11 mouse cellular contexts compared by ENCODE assay signal in the genomic region with DNA sequence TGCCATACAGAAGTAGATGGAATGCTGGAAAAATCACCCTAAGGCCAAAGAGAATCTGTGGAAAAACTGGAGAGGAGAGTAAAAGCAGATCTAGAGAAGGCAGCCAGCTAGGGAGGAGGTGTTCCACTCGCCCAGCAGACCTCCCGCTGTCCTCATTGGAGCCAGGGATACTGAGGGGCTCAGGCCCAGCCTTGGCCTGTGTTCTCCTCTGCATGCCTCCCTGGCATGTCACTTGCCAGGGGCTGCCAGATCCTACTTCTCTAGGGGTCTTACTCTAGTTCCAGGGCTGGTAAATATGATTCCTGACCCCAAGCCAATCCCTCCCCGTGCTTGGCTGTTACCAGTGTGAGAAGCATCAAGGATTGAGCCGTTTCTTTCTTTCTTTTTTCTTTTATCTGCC. TPM values are rescaled to one million over a fixed set of nuclear protein-coding genes. Genes with fewer than 3 reads are reported as not detected.
DNase-seq lines count a peak whose midpoint lies in the region; ATAC-seq and TF ChIP-seq lines count a peak whose summit lies in the region.
"Had no signal": no experiment of that assay in that cellular context is flagged by ENCODE, and none has a peak within 500 bp of the region (broad histone marks: within the 10 kb centered on the region; RNA-seq: fewer than 3 reads in every experiment).

No protein-coding gene starts in this region.

- peak overlapping the region; percentile 82 for H3K27ac ChIP-seq in gastrocnemius, adult 2 months
- 0 out of 2 replicates have a peak overlapping the region, but pooled peaks have one; percentile 63 for H3K27ac ChIP-seq in lung, embryonic 15.5 days
- peak overlapping the region; percentile 5; the same call in 1 of the 2 replicates for H3K27ac ChIP-seq in forebrain, postnatal 0 days (ENCODE audit: low read depth, low read length)
- no peak overlapping the region for H3K27ac ChIP-seq in midbrain, postnatal 0 days (ENCODE audit: low read depth, low read length)
- H3K27ac ChIP-seq in liver, embryonic 12.5 days = no peak overlapping the region

- no peak for ATAC-seq in lung, embryonic 15.5 days (ENCODE audit: borderline replicate concordance, extremely low read depth, low FRiP score, low TSS enrichment)
- ATAC-seq in forebrain, postnatal 0 days = peak; percentile 51
- no peak for ATAC-seq in midbrain, postnatal 0 days (ENCODE audit: low FRiP score)
- no peak for ATAC-seq in liver, embryonic 12.5 days
- ATAC-seq: lung, postnatal 0 days had no signal

- intact Hi-C loops in gastrocnemius, adult 2 months (cut with DNase I) = no loop called here

- no peak overlapping the region for H3K4me3 ChIP-seq in gastrocnemius, adult 2 months
- no peak overlapping the region for H3K4me3 ChIP-seq in lung, embryonic 15.5 days
- no peak overlapping the region for H3K4me3 ChIP-seq in forebrain, postnatal 0 days (ENCODE audit: low read depth, low read length)
- no peak overlapping the region for H3K4me3 ChIP-seq in midbrain, postnatal 0 days (ENCODE audit: low read depth, low read length)
- H3K4me3 ChIP-seq in liver, embryonic 12.5 days = no peak overlapping the region

- WGBS in lung, embryonic 15.5 days = 59% methylated on average over 4 of the region's 4 CpGs
- WGBS in forebrain, postnatal 0 days = 30% methylated on average over 4 of the region's 4 CpGs
- WGBS in midbrain, postnatal 0 days = 32% methylated on average over 4 of the region's 4 CpGs
- 48% methylated on average over 4 of the region's 4 CpGs for WGBS in liver, embryonic 12.5 days (ENCODE audit: insufficient replicate concordance)

- no peak overlapping the region for H3K9ac ChIP-seq in lung, embryonic 15.5 days
- H3K9ac ChIP-seq in forebrain, postnatal 0 days = no peak overlapping the region
- H3K9ac ChIP-seq in midbrain, postnatal 0 days (replicated peaks; ENCODE audit: low read length, poor library complexity, severe bottlenecking) = no peak overlapping the region
- H3K9ac ChIP-seq in liver, embryonic 12.5 days = no peak overlapping the region

- no peaks in the 10 kb centered on the region for H3K9me3 ChIP-seq in lung, embryonic 15.5 days
- no peaks in the 10 kb centered on the region for H3K9me3 ChIP-seq in forebrain, postnatal 0 days (ENCODE audit: low read length)
- no peaks in the 10 kb centered on the region for H3K9me3 ChIP-seq in midbrain, postnatal 0 days (ENCODE audit: low read length)
- H3K9me3 ChIP-seq in liver, embryonic 12.5 days (replicated peaks) = no peaks in the 10 kb centered on the region

- peak; percentile 61 for DNase-seq in gastrocnemius, adult 2 months
- no peak for DNase-seq in gastrocnemius, postnatal 10 days
- no peak for DNase-seq in lung, adult 18-20 months
- peak; percentile 49 for DNase-seq in forebrain, postnatal 0 days
- DNase-seq in midbrain, postnatal 0 days (ENCODE audit: low spot score) = peak; percentile 50
- DNase-seq in layer of hippocampus, postnatal 36 days = no peak
- DNase-seq: adrenal gland, adult 8-10 months; cerebellum, adult 11-12 months had no signal

- peaks cover 38% of the 10 kb centered on the region for H3K4me1 ChIP-seq in lung, embryonic 15.5 days
- peaks cover 23% of the 10 kb centered on the region for H3K4me1 ChIP-seq in forebrain, postnatal 0 days (ENCODE audit: insufficient read depth)
- peaks cover 9% of the 10 kb centered on the region for H3K4me1 ChIP-seq in midbrain, postnatal 0 days (ENCODE audit: insufficient read depth, low read length)
- H3K4me1 ChIP-seq in liver, embryonic 12.5 days = 0 out of 2 replicates have a peak, but pooled peaks cover 5% of the 10 kb centered on the region

- no peak overlapping the region for H3K4me2 ChIP-seq in lung, embryonic 15.5 days
- no peak overlapping the region for H3K4me2 ChIP-seq in forebrain, postnatal 0 days (ENCODE audit: low read depth)
- H3K4me2 ChIP-seq in midbrain, postnatal 0 days (ENCODE audit: low read depth, low read length, poor library complexity, severe bottlenecking) = no peak overlapping the region
- H3K4me2 ChIP-seq in liver, embryonic 12.5 days = no peak overlapping the region

- TF ChIP-seq CTCF in gastrocnemius, adult 2 months (IDR thresholded peaks at IDR 0.05) = no peak
- TF ChIP-seq CTCF in forebrain, postnatal 0 days (IDR thresholded peaks at IDR 0.05; ENCODE audit: low read depth) = no peak
- TF ChIP-seq CTCF in midbrain, postnatal 0 days (IDR thresholded peaks at IDR 0.05) = no peak

- H3K27me3 ChIP-seq in lung, embryonic 15.5 days = peaks cover 11% of the 10 kb centered on the region
- H3K27me3 ChIP-seq in forebrain, postnatal 0 days (ENCODE audit: insufficient read depth, low read length) = no peaks in the 10 kb centered on the region
- peaks cover 5% of the 10 kb centered on the region for H3K27me3 ChIP-seq in midbrain, postnatal 0 days (ENCODE audit: insufficient read depth, low read length)
- H3K27me3 ChIP-seq in liver, embryonic 12.5 days (replicated peaks) = no peaks in the 10 kb centered on the region

- H3K36me3 ChIP-seq in lung, embryonic 15.5 days = no peaks in the 10 kb centered on the region
- H3K36me3 ChIP-seq in forebrain, postnatal 0 days (ENCODE audit: insufficient read depth) = no peaks in the 10 kb centered on the region
- H3K36me3 ChIP-seq in midbrain, postnatal 0 days (ENCODE audit: insufficient read depth, low read length) = no peaks in the 10 kb centered on the region
- no peaks in the 10 kb centered on the region for H3K36me3 ChIP-seq in liver, embryonic 12.5 days

RNA-seq across cellular contexts. Expression of gene Cdon, which starts 59.5 kb away (rescaled TPM):
- 10 to 100 TPM; 12.4 to 12.9 TPM for total RNA-seq in gastrocnemius, adult 2 months (2021)
- 10 to 100 TPM; 29.5 to 37.8 TPM for total RNA-seq in gastrocnemius, postnatal 10 days (2021)
- polyA plus RNA-seq in lung, embryonic 15.5 days (2015; fragmentation: Nextera tagmentation; extraction: Ambion mirVana) = 3.9 and 4.7 TPM in 2 replicates
- total RNA-seq in forebrain, postnatal 0 days (2014; rRNA removed) = 9.6 and 13.7 TPM in 2 replicates
- 0.94 and 1.3 TPM in 2 replicates for polyA plus RNA-seq in forebrain, postnatal 0 days (2015; fragmentation: Nextera tagmentation; extraction: Ambion mirVana)
- total RNA-seq in midbrain, postnatal 0 days (2014; rRNA removed) = 11.4 and 12.3 TPM in 2 replicates
- polyA plus RNA-seq in midbrain, postnatal 0 days (2015; fragmentation: Nextera tagmentation; extraction: Ambion mirVana) = 0.65 and 0.81 TPM in 2 replicates
- polyA plus RNA-seq in liver, embryonic 12.5 days (2016; fragmentation: Nextera tagmentation; extraction: Ambion mirVana) = 0.96 and 1.0 TPM in 2 replicates
- total RNA-seq in layer of hippocampus, postnatal 36 days (2021) = 10 to 100 TPM; 11.7 to 12.2 TPM

Comparison
In these comparisons a context has a peak if more than half of its experiments do, and no peak if none do; other contexts are left out.
1. DNase-seq: peak in gastrocnemius, adult 2 months (single experiment), forebrain, postnatal 0 days (single experiment) and midbrain, postnatal 0 days (single experiment); none in gastrocnemius, postnatal 10 days (single experiment), lung, adult 18-20 months (0 of 2) and layer of hippocampus, postnatal 36 days (0 of 2).
2. H3K27ac ChIP-seq: peak in gastrocnemius, adult 2 months (single experiment), lung, embryonic 15.5 days (single experiment) and forebrain, postnatal 0 days (single experiment); none in midbrain, postnatal 0 days (single experiment) and liver, embryonic 12.5 days (single experiment).